Mouse (Mus musculus): Measurements from ENCODE around the gene Olfr78. TPM values are rescaled to one million over a fixed set of nuclear protein-coding genes. Genes with fewer than 3 reads are reported as not detected.

The Olfr78 gene
- not detected in 2 replicates for polyA plus RNA-seq (2016; fragmentation: Nextera tagmentation; extraction: Ambion mirVana)

DNA sequence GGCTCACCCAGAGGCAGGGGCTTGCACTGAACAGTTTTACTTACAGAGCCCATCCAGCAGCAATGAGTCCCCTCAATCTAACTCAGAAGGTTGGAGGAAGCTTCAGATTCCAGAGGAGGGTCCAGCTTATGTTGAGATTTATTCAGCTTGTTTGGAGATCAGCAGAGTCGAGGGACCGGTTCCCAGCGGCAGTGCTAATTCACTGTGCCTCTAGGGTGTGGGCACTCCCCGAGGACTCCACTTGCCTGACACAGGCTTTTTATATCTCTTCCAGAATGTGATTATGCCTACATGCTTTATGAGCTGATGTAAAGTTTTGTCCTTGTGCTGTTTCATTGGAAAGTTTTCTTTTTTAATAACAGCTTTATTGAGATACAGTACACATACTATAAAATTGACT is at the start of gene Olfr78, which contains the start of gene Olfr560:
Gene Olfr78 (minus strand): TSS at position 206 of the 400 bp plus-strand sequence.
Gene Olfr560 (minus strand): TSS at position 101 of the 400 bp plus-strand sequence.
- 74% methylated on average over 4 of the region's 4 CpGs for WGBS
- Histone ChIP-seq H3K9ac (replicated peaks) (no peak within 1 kb of the TSS), H3K9me3 (no peaks in the 10 kb centered on the region), H3K4me3 (replicated peaks) (no peak within 1 kb of the TSS), H3K4me2 (no peak within 1 kb of the TSS), H3K4me1 (replicated peaks) (no peaks in the 10 kb centered on the region), H3K27me3 (no peaks in the 10 kb centered on the region), H3K36me3 (no peaks in the 10 kb centered on the region), H3K27ac (no peak within 1 kb of the TSS)
- ATAC-seq (ENCODE audit: insufficient number of reproducible peaks, insufficient read depth, low FRiP score, low TSS enrichment, low read depth), result no peak

DNA sequence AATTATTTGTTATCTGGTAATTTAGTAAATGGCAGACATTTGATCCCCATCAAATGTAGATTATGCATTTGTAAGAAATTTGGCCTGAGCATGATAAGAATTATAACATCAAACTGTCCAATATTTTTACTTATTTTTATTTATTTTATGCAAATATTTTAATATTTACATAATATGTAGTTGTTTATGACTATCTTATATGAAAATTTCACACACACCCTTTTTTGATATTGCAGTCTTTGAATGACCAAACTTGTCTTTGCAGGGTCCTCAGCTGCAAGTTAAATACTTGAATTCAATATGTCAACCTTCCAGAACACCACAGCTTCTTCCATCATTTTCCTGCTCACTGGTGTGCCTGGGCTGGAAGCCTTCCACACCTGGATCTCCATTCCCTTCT is 43.9 kb upstream of the Olfr78 start, which contains the start of gene Olfr564:
Gene Olfr564 (plus strand): TSS at position 301 of the 400 bp plus-strand sequence.
- Histone ChIP-seq H3K9ac (replicated peaks) (no peak within 1 kb of the TSS), H3K4me1 (replicated peaks) (no peaks in the 10 kb centered on the region), H3K4me2 (no peak within 1 kb of the TSS), H3K27me3 (no peaks in the 10 kb centered on the region), H3K4me3 (replicated peaks) (no peak within 1 kb of the TSS), H3K9me3 (no peaks in the 10 kb centered on the region), H3K36me3 (no peaks in the 10 kb centered on the region), H3K27ac (no peak within 1 kb of the TSS)
- no peak for ATAC-seq (ENCODE audit: insufficient number of reproducible peaks, insufficient read depth, low FRiP score, low TSS enrichment, low read depth)

- ATAC-seq (ENCODE audit: insufficient number of reproducible peaks, insufficient read depth, low FRiP score, low TSS enrichment, low read depth), result no peak
- no peak within 1 kb of the TSS for H3K9ac ChIP-seq (replicated peaks)
- WGBS, result 80% methylated on average over 2 of the region's 2 CpGs
- no peaks in the 10 kb centered on the region for H3K4me1 ChIP-seq (replicated peaks)
- no peak within 1 kb of the TSS for H3K4me2 ChIP-seq
- no peak within 1 kb of the TSS for H3K4me3 ChIP-seq (replicated peaks)
- H3K36me3 ChIP-seq, result no peaks in the 10 kb centered on the region
- no peak within 1 kb of the TSS for H3K27ac ChIP-seq
- no peaks in the 10 kb centered on the region for H3K9me3 ChIP-seq
- H3K27me3 ChIP-seq, result no peaks in the 10 kb centered on the region
Measured at GRCm38 (mm10) chr7:102770921-102771320, 11.7 kb upstream of the Olfr78 start, which contains the start of gene Olfr561. Gene Olfr561 (plus strand): TSS chr7:102771221.

GRCm38 (mm10) chr7:102752086-102752485 is 7.2 kb downstream of the Olfr78 start:
- WGBS, result 12% methylated on average over 1 of the region's 1 CpGs

DNA sequence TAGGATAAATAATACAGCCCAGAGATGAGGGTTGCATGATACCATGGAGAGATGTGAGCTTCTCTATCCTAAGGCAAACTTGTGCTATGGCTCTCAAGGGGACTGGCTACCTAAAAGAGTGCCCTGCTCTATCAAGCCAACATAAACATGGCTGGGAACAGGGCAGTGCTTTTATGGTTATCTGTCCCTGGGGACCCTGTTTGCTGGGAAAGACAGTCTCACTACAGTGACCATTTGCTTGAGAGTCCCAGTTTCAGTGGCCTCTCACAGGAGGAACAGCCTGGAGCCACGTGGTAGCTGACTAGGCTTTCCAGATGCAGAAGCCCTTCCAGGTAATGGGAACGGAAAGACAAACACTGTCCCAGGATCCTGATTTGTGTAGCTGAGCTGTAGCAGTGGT is 21.6 kb downstream of the Olfr78 start:
- no peaks in the 10 kb centered on the region for H3K4me1 ChIP-seq (replicated peaks)
- H3K36me3 ChIP-seq, result no peaks in the 10 kb centered on the region
- no peak overlapping the region for H3K27ac ChIP-seq
- H3K9ac ChIP-seq (replicated peaks), result no peak overlapping the region
- no peaks in the 10 kb centered on the region for H3K9me3 ChIP-seq
- H3K27me3 ChIP-seq, result no peaks in the 10 kb centered on the region
- H3K4me3 ChIP-seq (replicated peaks), result no peak overlapping the region
- H3K4me2 ChIP-seq, result no peak overlapping the region
- WGBS, result 49% methylated on average over 2 of the region's 2 CpGs
- no peak for ATAC-seq (ENCODE audit: insufficient number of reproducible peaks, insufficient read depth, low FRiP score, low TSS enrichment, low read depth)

More at GRCm38 (mm10) chr7:102752086-102752485, 7.2 kb downstream of the Olfr78 start:
- Histone ChIP-seq H3K9ac (replicated peaks) (no peak overlapping the region), H3K27ac (no peak overlapping the region), H3K36me3 (no peaks in the 10 kb centered on the region), H3K9me3 (no peaks in the 10 kb centered on the region), H3K4me1 (replicated peaks) (no peaks in the 10 kb centered on the region), H3K27me3 (no peaks in the 10 kb centered on the region), H3K4me2 (no peak overlapping the region), H3K4me3 (replicated peaks) (no peak overlapping the region)
- no peak for ATAC-seq (ENCODE audit: insufficient number of reproducible peaks, insufficient read depth, low FRiP score, low TSS enrichment, low read depth)

GRCm38 (mm10) chr7:102733793-102734192 is 25.5 kb downstream of the Olfr78 start:
- 19% methylated on average over 1 of the region's 1 CpGs for WGBS
- Histone ChIP-seq H3K27me3 (no peaks in the 10 kb centered on the region), H3K9ac (replicated peaks) (no peak overlapping the region), H3K9me3 (no peaks in the 10 kb centered on the region), H3K27ac (no peak overlapping the region), H3K4me1 (replicated peaks) (no peaks in the 10 kb centered on the region), H3K4me2 (no peak overlapping the region), H3K4me3 (replicated peaks) (no peak overlapping the region), H3K36me3 (no peaks in the 10 kb centered on the region)
- ATAC-seq (ENCODE audit: insufficient number of reproducible peaks, insufficient read depth, low FRiP score, low TSS enrichment, low read depth), result 0 out of 2 replicates have a peak, but pooled peaks have one; percentile 31

DNA sequence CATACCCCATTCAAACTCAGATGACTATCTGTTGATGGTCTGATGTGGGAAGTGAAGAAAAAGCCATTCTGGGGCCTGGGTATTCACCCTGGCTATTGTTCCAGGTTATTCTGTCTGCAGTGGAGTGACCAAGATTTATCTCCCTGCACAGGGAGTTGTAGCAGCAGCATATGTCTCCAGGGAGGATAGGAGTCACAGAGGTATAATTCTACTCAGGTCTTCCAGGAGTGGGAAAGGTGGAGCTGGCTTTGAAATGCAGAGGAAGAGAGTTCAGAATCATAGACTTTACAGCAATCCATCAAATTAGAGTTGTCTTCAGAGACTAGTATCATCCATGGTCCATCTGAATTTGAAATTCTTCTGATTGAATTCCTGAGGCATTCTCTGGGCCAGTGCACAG is 31.9 kb downstream of the Olfr78 start, which contains the start of gene Olfr559:
Gene Olfr559 (minus strand): TSS at position 101 of the 400 bp plus-strand sequence.
- Histone ChIP-seq H3K27ac (no peak within 1 kb of the TSS), H3K27me3 (no peaks in the 10 kb centered on the region), H3K4me2 (no peak within 1 kb of the TSS), H3K36me3 (no peaks in the 10 kb centered on the region), H3K4me1 (replicated peaks) (no peaks in the 10 kb centered on the region), H3K4me3 (replicated peaks) (no peak within 1 kb of the TSS), H3K9me3 (no peaks in the 10 kb centered on the region), H3K9ac (replicated peaks) (no peak within 1 kb of the TSS)
- no peak for ATAC-seq (ENCODE audit: insufficient number of reproducible peaks, insufficient read depth, low FRiP score, low TSS enrichment, low read depth)

- no peaks in the 10 kb centered on the region for H3K36me3 ChIP-seq
- no peaks in the 10 kb centered on the region for H3K9me3 ChIP-seq
- no peak within 1 kb of the TSS for H3K9ac ChIP-seq (replicated peaks)
- H3K27ac ChIP-seq, result no peak within 1 kb of the TSS
- 45% methylated on average over 1 of the region's 1 CpGs for WGBS
- H3K4me1 ChIP-seq (replicated peaks), result no peaks in the 10 kb centered on the region
- H3K4me3 ChIP-seq (replicated peaks), result no peak within 1 kb of the TSS
- no peak for ATAC-seq (ENCODE audit: insufficient number of reproducible peaks, insufficient read depth, low FRiP score, low TSS enrichment, low read depth)
- no peak within 1 kb of the TSS for H3K4me2 ChIP-seq
- H3K27me3 ChIP-seq, result no peaks in the 10 kb centered on the region
Measured at GRCm38 (mm10) chr7:102718970-102719369, 40.3 kb downstream of the Olfr78 start, which contains the start of gene Olfr33. Gene Olfr33 (minus strand): TSS chr7:102719070.

- H3K27ac ChIP-seq, result no peak within 1 kb of the TSS
- H3K9ac ChIP-seq (replicated peaks), result no peak within 1 kb of the TSS
- H3K9me3 ChIP-seq, result no peaks in the 10 kb centered on the region
- H3K4me2 ChIP-seq, result no peak within 1 kb of the TSS
- no peak within 1 kb of the TSS for H3K4me3 ChIP-seq (replicated peaks)
- H3K27me3 ChIP-seq, result no peaks in the 10 kb centered on the region
- no peak for ATAC-seq (ENCODE audit: insufficient number of reproducible peaks, insufficient read depth, low FRiP score, low TSS enrichment, low read depth)
- no peaks in the 10 kb centered on the region for H3K36me3 ChIP-seq
- no peaks in the 10 kb centered on the region for H3K4me1 ChIP-seq (replicated peaks)
Measured at GRCm38 (mm10) chr7:102701915-102702314, 57.4 kb downstream of the Olfr78 start, which contains the start of gene Olfr558. Gene Olfr558 (plus strand): TSS chr7:102702215.

DNA sequence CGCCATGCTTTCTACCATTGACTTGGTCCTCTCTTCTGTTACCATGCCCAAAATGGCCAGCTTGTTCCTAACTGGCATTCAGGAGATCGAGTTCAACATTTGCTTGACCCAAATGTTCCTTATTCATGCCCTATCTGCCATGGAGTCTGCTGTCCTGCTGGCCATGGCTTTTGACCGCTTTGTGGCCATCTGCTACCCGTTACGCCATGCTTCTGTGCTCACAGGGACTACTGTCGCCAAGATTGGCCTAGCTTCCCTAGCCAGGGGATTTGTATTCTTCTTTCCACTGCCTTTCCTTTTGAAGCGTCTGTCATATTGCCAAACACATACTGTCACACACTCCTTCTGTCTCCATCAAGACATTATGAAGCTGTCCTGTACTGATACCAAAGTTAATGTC is 60.8 kb downstream of the Olfr78 start:
- Histone ChIP-seq H3K4me2 (no peak overlapping the region), H3K9me3 (no peaks in the 10 kb centered on the region), H3K9ac (replicated peaks) (no peak overlapping the region), H3K4me3 (replicated peaks) (no peak overlapping the region), H3K27ac (no peak overlapping the region), H3K4me1 (replicated peaks) (no peaks in the 10 kb centered on the region), H3K36me3 (no peaks in the 10 kb centered on the region), H3K27me3 (no peaks in the 10 kb centered on the region)
- 86% methylated on average over 7 of the region's 7 CpGs for WGBS
- ATAC-seq (ENCODE audit: insufficient number of reproducible peaks, insufficient read depth, low FRiP score, low TSS enrichment, low read depth), result no peak

GRCm38 (mm10) chr7:102695358-102696125 is 63.7 kb downstream of the Olfr78 start, which contains the start of gene Olfr557:
Gene Olfr557 (plus strand): TSS chr7:102695910.
- no peak within 1 kb of the TSS for H3K4me2 ChIP-seq
- H3K27me3 ChIP-seq, result no peaks in the 10 kb centered on the region
- no peaks in the 10 kb centered on the region for H3K36me3 ChIP-seq
- no peak within 1 kb of the TSS for H3K27ac ChIP-seq
- H3K4me1 ChIP-seq (replicated peaks), result no peaks in the 10 kb centered on the region
- H3K4me3 ChIP-seq (replicated peaks), result no peak within 1 kb of the TSS
- no peaks in the 10 kb centered on the region for H3K9me3 ChIP-seq
- no peak for ATAC-seq (ENCODE audit: insufficient number of reproducible peaks, insufficient read depth, low FRiP score, low TSS enrichment, low read depth)
- WGBS, result 79% methylated on average over 5 of the region's 5 CpGs
- H3K9ac ChIP-seq (replicated peaks), result no peak within 1 kb of the TSS
